Mouse (Mus musculus) heart, adult 2 months (tissue): Measurements from ENCODE around the gene Hsd3b1. TPM values are rescaled to one million over a fixed set of nuclear protein-coding genes. Genes with fewer than 3 reads are reported as not detected.

Source experiments
- DNase-seq, 2 experiments: peaks; one replicate each; pipeline ENCODE4 v3.0.0; 2021
- H3K27ac ChIP-seq: fragments of 200-600 bp; 2 replicates; pipeline ENCODE4 v1.8.1; 2022
- H3K27me3 ChIP-seq: fragments of 200-500 bp; 2 replicates; pipeline ENCODE4 v1.6.1; 2012; ENCODE audit warnings: mild to moderate bottlenecking, low read length, inconsistent platforms, mixed read lengths; ENCODE audit not compliant: control insufficient read depth, insufficient read depth
- H3K36me3 ChIP-seq: fragments of 200-500 bp; 2 replicates; pipeline ENCODE4 v1.6.1; 2012; ENCODE audit warnings: low read length, inconsistent platforms; ENCODE audit not compliant: control insufficient read depth, insufficient read depth
- H3K4me1 ChIP-seq: fragments of 200-500 bp; 2 replicates; pipeline ENCODE4 v1.6.1; 2011; ENCODE audit warnings: low read length; ENCODE audit not compliant: control insufficient read depth, insufficient read depth
- H3K4me3 ChIP-seq: fragments of 200-600 bp; 2 replicates; pipeline ENCODE4 v1.8.1; 2022
- H3K79me2 ChIP-seq: fragments of 200-500 bp; replicated peaks from 2 replicates; pipeline ENCODE4 v1.6.1; 2012; ENCODE audit warnings: mild to moderate bottlenecking, inconsistent platforms, low read length, moderate library complexity, mixed read lengths; ENCODE audit not compliant: control insufficient read depth, insufficient read depth
- H3K9ac ChIP-seq: fragments of 200-500 bp; 2 replicates; pipeline ENCODE4 v1.6.1; 2012; ENCODE audit warnings: low read depth, mild to moderate bottlenecking, control low read depth, inconsistent platforms, low read length, mixed read lengths
- CTCF ChIP-seq: fragments of 200-600 bp; IDR thresholded peaks from 2 replicates; pipeline ENCODE4 v1.8.1; 2022; ENCODE audit warnings: antibody characterized with exemption, mild to moderate bottlenecking, moderate library complexity
- EP300 ChIP-seq: fragments of 200-500 bp; IDR thresholded peaks from 2 replicates; pipeline ENCODE4 v1.6.1; 2011; ENCODE audit warnings: low read depth, low read length, control low read depth; ENCODE audit not compliant: insufficient read depth
- POLR2A ChIP-seq: fragments of 200-500 bp; IDR thresholded peaks from 2 replicates; pipeline ENCODE4 v1.6.1; 2011; ENCODE audit warnings: mild to moderate bottlenecking, low read depth, low read length, control low read depth; ENCODE audit not compliant: insufficient read depth
- WGBS: fragments of 180-500 bp; shearing (Covaris S2); methylation state at CpG from one replicate; pipeline ENCODE4 v1.1.7; 2018; 5-methylcytosine and 5-hydroxymethylcytosine counted together
- intact Hi-C: fragments of 180-260 bp; cut with DNase I; formaldehyde crosslinking; loops from one replicate; pipeline ENCODE4 v1.15.1; 2025
- polyA plus RNA-seq: library from polyadenylated mRNA; depleted of rRNA; stranded (reverse); fragments of >200 nt; gene quantifications from 2 replicates; pipeline ENCODE4 v1.2.3, GENCODE M21; 2012
- total RNA-seq, 2 experiments: library from RNA; stranded (reverse); gene quantifications; 2 replicates each; pipeline ENCODE4 v1.2.3; 2021

The Hsd3b1 gene
- total and polyA plus RNA-seq, 3 experiments: 0.16 TPM; not detected in 2

DNA sequence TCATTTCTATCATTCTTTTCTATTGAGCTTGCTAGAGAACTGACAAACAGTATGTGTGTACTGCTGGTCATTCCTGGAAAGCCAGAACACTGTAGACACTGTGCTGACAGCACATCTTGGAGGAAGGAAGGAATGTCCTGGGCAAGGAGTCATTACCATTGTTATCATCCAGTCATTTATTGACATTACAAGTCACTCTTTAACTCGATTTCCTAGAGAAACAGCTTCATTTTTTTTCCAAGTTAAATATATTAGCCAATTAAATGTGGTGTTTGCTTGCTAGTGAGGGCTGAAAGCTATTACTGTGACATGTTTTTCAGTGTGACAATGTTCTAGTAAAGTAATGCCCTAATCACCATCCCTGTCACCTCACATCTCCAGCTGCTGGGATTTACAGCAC lies 5.9 kb downstream of the Hsd3b1 start:
- intact Hi-C loops: no loop called here
- Histone ChIP-seq H3K4me1 (no peaks in the 10 kb centered on the region), H3K79me2 (no peaks in the 10 kb centered on the region), H3K27ac (no peak overlapping the region), H3K4me3 (no peak overlapping the region), H3K9ac (no peak overlapping the region), H3K36me3 (no peaks in the 10 kb centered on the region), H3K27me3 (no peaks in the 10 kb centered on the region)
- no peak for DNase-seq
- WGBS: 8% methylated on average over 1 of the region's 1 CpGs
- TF ChIP-seq CTCF: no peak
- no peak for TF ChIP-seq POLR2A
- no peak for TF ChIP-seq EP300

DNA sequence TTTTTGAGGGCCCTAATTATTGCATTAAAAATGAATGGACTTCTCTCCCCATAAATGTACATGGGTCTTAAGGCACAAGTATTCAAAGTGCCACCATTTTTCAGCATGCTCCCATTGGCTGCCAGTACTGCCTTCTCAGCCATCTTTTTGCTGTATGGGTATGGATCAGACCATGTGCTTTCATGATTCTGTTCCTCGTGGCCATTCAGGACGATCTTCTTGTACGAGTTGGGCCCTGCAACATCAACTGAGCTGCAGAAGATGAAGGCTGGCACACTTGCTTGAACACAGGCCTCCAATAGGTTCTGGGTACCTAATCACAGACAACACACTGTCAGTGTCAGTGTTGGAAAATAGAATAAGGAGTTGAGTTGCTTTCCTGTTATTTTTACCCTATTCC lies 6.5 kb downstream of the Hsd3b1 start:
- H3K4me3 ChIP-seq: no peak overlapping the region
- no peaks in the 10 kb centered on the region for H3K27me3 ChIP-seq
- H3K4me1 ChIP-seq: no peaks in the 10 kb centered on the region
- WGBS: 88% methylated on average over 3 of the region's 3 CpGs
- intact Hi-C loops: no loop called here
- DNase-seq: no peak
- no peaks in the 10 kb centered on the region for H3K36me3 ChIP-seq
- no peaks in the 10 kb centered on the region for H3K79me2 ChIP-seq
- TF ChIP-seq EP300: no peak
- TF ChIP-seq POLR2A: no peak
- H3K27ac ChIP-seq: no peak overlapping the region
- H3K9ac ChIP-seq: no peak overlapping the region

DNA sequence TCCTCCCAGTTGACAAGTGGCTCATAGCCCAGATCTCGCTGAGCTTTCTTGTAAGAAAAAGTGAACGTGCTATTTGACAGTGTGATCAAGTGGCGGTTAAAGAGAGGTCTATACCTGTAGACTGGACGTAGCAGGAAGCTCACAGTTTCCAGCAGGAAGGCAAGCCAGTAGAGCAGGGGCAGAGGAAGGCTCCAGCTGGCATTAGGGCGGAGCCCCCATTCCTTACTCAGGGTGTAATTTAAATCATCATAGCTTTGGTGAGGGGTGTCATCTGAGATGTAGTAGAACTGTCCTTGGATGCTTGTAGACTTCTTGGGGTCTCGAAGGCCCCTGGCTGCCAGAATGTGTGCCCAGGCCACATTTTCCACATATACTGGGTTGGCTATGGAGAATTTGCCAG lies 7.0 kb downstream of the Hsd3b1 start:
- WGBS: 78% methylated on average over 6 of the region's 6 CpGs
- H3K27me3 ChIP-seq: no peaks in the 10 kb centered on the region
- intact Hi-C loops: no loop called here
- no peaks in the 10 kb centered on the region for H3K4me1 ChIP-seq
- H3K79me2 ChIP-seq: no peaks in the 10 kb centered on the region
- no peaks in the 10 kb centered on the region for H3K36me3 ChIP-seq
- H3K9ac ChIP-seq: no peak overlapping the region
- H3K27ac ChIP-seq: no peak overlapping the region
- no peak for TF ChIP-seq EP300
- no peak for TF ChIP-seq POLR2A
- no peak for TF ChIP-seq CTCF
- no peak for DNase-seq
- no peak overlapping the region for H3K4me3 ChIP-seq

DNA sequence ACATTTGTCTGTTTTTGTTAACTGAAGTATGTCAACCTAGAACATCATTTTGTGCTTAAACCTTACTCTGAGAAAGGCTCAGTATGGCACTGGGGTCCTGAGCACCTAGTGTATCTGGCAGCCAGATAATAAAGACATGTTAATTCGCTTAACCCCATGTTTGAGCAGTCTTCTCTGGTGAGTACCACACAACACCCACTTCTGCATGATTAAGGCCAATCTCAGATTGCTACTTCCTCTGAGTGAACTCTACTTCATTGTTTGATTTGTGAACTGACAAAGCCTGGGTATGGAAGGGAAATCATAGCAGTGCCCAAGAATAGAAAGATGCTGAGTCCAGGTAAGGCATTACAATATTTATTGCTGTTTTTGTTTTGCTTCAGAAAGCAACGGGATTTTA lies 7.7 kb downstream of the Hsd3b1 start:
- 66% methylated on average over 2 of the region's 2 CpGs for WGBS

DNA sequence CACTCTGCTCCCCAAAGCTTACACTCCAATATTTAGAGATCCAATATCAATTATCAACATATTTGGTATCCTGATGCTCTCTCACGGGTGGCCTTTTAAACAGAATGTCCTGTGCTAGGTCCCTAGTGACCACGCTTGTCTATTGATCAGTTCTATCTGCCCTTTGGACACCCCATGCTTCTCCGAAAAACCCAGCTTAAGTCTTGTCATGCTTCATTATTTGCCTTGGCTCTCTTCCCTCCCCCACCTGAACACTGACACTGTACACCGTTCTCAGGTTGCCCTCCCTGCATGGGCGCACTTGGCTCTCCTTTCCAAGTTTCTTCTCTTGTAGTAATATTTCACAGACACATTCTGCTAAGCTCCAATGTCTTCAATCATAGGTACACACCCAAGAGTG lies 9.3 kb downstream of the Hsd3b1 start:
- Histone ChIP-seq H3K4me1 (no peaks in the 10 kb centered on the region), H3K9ac (no peak overlapping the region), H3K27me3 (no peaks in the 10 kb centered on the region), H3K79me2 (no peaks in the 10 kb centered on the region), H3K27ac (no peak overlapping the region), H3K36me3 (no peaks in the 10 kb centered on the region), H3K4me3 (no peak overlapping the region)
- 81% methylated on average over 5 of the region's 5 CpGs for WGBS
- intact Hi-C loops: no loop called here
- DNase-seq: no peak
- TF ChIP-seq POLR2A (no peak), EP300 (no peak), CTCF (no peak)

More for the DNA sequence above, 7.7 kb downstream of the Hsd3b1 start:
- Histone ChIP-seq H3K4me3 (no peak overlapping the region), H3K79me2 (no peaks in the 10 kb centered on the region), H3K9ac (no peak overlapping the region), H3K36me3 (no peaks in the 10 kb centered on the region), H3K27ac (no peak overlapping the region), H3K27me3 (no peaks in the 10 kb centered on the region), H3K4me1 (no peaks in the 10 kb centered on the region)
- no peak for TF ChIP-seq POLR2A
- no peak for TF ChIP-seq CTCF
- no peak for TF ChIP-seq EP300
- intact Hi-C loops: no loop called here
- DNase-seq: no peak

DNA sequence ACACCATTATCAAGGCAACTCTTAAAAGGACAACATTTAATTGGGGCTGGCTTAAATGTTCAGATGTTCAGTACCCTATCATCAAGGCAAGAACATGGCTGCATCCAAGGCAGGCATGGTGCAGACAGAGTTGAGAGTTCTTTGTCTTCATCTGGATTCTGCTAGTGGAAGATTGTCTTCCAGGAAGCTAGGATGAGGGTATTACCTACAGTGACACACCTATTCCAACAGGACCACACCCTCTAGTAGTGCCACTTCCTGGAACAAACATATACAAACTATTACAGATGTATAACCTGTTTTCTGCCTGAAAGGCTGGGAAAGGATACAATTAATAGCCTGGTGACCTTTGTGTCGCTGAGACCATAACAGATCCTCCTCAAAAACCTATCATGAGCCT lies 10.7 kb downstream of the Hsd3b1 start:
- intact Hi-C loops: no loop called here
- Histone ChIP-seq H3K9ac (no peak overlapping the region), H3K79me2 (no peaks in the 10 kb centered on the region), H3K4me3 (no peak overlapping the region), H3K27me3 (no peaks in the 10 kb centered on the region), H3K27ac (no peak overlapping the region), H3K4me1 (no peaks in the 10 kb centered on the region), H3K36me3 (no peaks in the 10 kb centered on the region)
- 79% methylated on average over 1 of the region's 1 CpGs for WGBS
- DNase-seq: no peak
- no peak for TF ChIP-seq CTCF
- no peak for TF ChIP-seq EP300
- no peak for TF ChIP-seq POLR2A
